Mouse (Mus musculus) heart, embryonic 12.5 days (tissue): Measurements from ENCODE around the gene Rap1gap2. TPM values are rescaled to one million over a fixed set of nuclear protein-coding genes. Genes with fewer than 3 reads are reported as not detected.

Source experiments
- ATAC-seq: fragments of 200-750 bp; cut with Nextera tagmentation; 2 replicates; pipeline ENCODE4 v1.8.0; 2017; ENCODE audit warnings: moderate TSS enrichment, moderate library complexity; ENCODE audit not compliant: insufficient number of reproducible peaks, low FRiP score
- H3K27ac ChIP-seq: fragments of 300-500 bp; sonication (generic); 2 replicates; pipeline ENCODE4 v1.5.1; 2016; ENCODE audit warnings: mild to moderate bottlenecking, moderate library complexity; ENCODE audit not compliant: poor library complexity, severe bottlenecking
- H3K27me3 ChIP-seq: fragments of 300-500 bp; sonication (generic); replicated peaks from 2 replicates; pipeline ENCODE4 v1.6.1; 2016; ENCODE audit warnings: mild to moderate bottlenecking, moderate library complexity
- H3K36me3 ChIP-seq: fragments of 300-500 bp; sonication (generic); 2 replicates; pipeline ENCODE4 v1.6.1; 2016; ENCODE audit warnings: mild to moderate bottlenecking, moderate library complexity
- H3K4me1 ChIP-seq: fragments of 300-500 bp; sonication (generic); replicated peaks from 2 replicates; pipeline ENCODE4 v1.6.1; 2016; ENCODE audit warnings: mild to moderate bottlenecking
- H3K4me2 ChIP-seq: fragments of 300-500 bp; sonication (generic); 2 replicates; pipeline ENCODE4 v1.6.1; 2016; ENCODE audit warnings: mild to moderate bottlenecking, moderate library complexity
- H3K4me3 ChIP-seq: fragments of 300-500 bp; sonication (generic); 2 replicates; pipeline ENCODE4 v1.5.1; 2016; ENCODE audit warnings: mild to moderate bottlenecking
- H3K9ac ChIP-seq: fragments of 300-500 bp; sonication (generic); 2 replicates; pipeline ENCODE4 v1.6.1; 2016; ENCODE audit warnings: mild to moderate bottlenecking, moderate library complexity
- H3K9me3 ChIP-seq: fragments of 300-500 bp; sonication (generic); replicated peaks from 2 replicates; pipeline ENCODE4 v1.6.1; 2016; ENCODE audit warnings: mild to moderate bottlenecking, moderate library complexity
- WGBS: fragments of 180-500 bp; shearing (Covaris S2); methylation state at CpG from one replicate; pipeline ENCODE4 v1.1.7; 2016; 5-methylcytosine and 5-hydroxymethylcytosine counted together
- polyA plus RNA-seq: library from polyadenylated mRNA; unstranded; fragments of >200 nt; fragmentation: Nextera tagmentation; extraction: Ambion mirVana; gene quantifications from 2 replicates; pipeline ENCODE4 v1.2.1, GENCODE M21; 2016

Rap1gap2 gene
- polyA plus RNA-seq, 1 experiment from 2014 or later, result 9.3 TPM

- Histone ChIP-seq H3K36me3 (no peaks in the 10 kb centered on the region), H3K9me3 (no peaks in the 10 kb centered on the region), H3K4me1 (peaks cover 37% of the 10 kb centered on the region), H3K9ac (no peak overlapping the region), H3K27ac (peak overlapping the region; percentile 13; the same call in 1 of the 2 replicates), H3K4me2 (no peak overlapping the region), H3K4me3 (no peak overlapping the region), H3K27me3 (no peaks in the 10 kb centered on the region)
- peak; percentile 45; the same call in 1 of the 2 replicates for ATAC-seq
- 53% methylated on average over 9 of the region's 9 CpGs for WGBS
Observed at GRCm38 (mm10) chr11:74555716-74556374, 54.9 kb downstream of the Rap1gap2 start.

GRCm38 (mm10) chr11:74554683-74555341 lies 55.9 kb downstream of the Rap1gap2 start:
- Histone ChIP-seq H3K9ac (no peak overlapping the region), H3K36me3 (no peaks in the 10 kb centered on the region), H3K27me3 (no peaks in the 10 kb centered on the region), H3K27ac (no peak overlapping the region), H3K4me3 (no peak overlapping the region), H3K4me1 (peaks cover 43% of the 10 kb centered on the region), H3K4me2 (no peak overlapping the region), H3K9me3 (no peaks in the 10 kb centered on the region)
- ATAC-seq, result no peak
- WGBS, result 68% methylated on average over 15 of the region's 15 CpGs

- H3K27me3 ChIP-seq, result no peaks in the 10 kb centered on the region
- no peak overlapping the region for H3K9ac ChIP-seq
- H3K9me3 ChIP-seq, result no peaks in the 10 kb centered on the region
- H3K27ac ChIP-seq, result no peak overlapping the region
- WGBS, result 67% methylated on average over 6 of the region's 6 CpGs
- peaks cover 48% of the 10 kb centered on the region for H3K4me1 ChIP-seq
- ATAC-seq, result no peak
- no peak overlapping the region for H3K4me2 ChIP-seq
- no peak overlapping the region for H3K4me3 ChIP-seq
- H3K36me3 ChIP-seq, result no peaks in the 10 kb centered on the region
Observed at GRCm38 (mm10) chr11:74551568-74551967, 59.1 kb downstream of the Rap1gap2 start.

GRCm38 (mm10) chr11:74550615-74551102 lies 60.1 kb downstream of the Rap1gap2 start:
- 50% methylated on average over 5 of the region's 5 CpGs for WGBS
- Histone ChIP-seq H3K4me3 (no peak overlapping the region), H3K9me3 (no peaks in the 10 kb centered on the region), H3K4me1 (peaks cover 41% of the 10 kb centered on the region), H3K36me3 (no peaks in the 10 kb centered on the region), H3K4me2 (no peak overlapping the region), H3K9ac (no peak overlapping the region), H3K27ac (no peak overlapping the region), H3K27me3 (no peaks in the 10 kb centered on the region)
- ATAC-seq, result 0 out of 2 replicates have a peak, but pooled peaks have one; percentile 4

GRCm38 (mm10) chr11:74548781-74549382 lies 61.8 kb downstream of the Rap1gap2 start:
- Histone ChIP-seq H3K36me3 (no peaks in the 10 kb centered on the region), H3K4me2 (no peak overlapping the region), H3K9ac (0 out of 2 replicates have a peak overlapping the region, but pooled peaks have one; percentile 41), H3K4me3 (no peak overlapping the region), H3K27ac (no peak overlapping the region), H3K4me1 (peaks cover 28% of the 10 kb centered on the region), H3K9me3 (no peaks in the 10 kb centered on the region), H3K27me3 (no peaks in the 10 kb centered on the region)
- WGBS, result 25% methylated on average over 7 of the region's 7 CpGs
- ATAC-seq, result no peak

- H3K4me1 ChIP-seq, result peaks cover 28% of the 10 kb centered on the region
- WGBS, result 1% methylated on average over 16 of the region's 16 CpGs
- peak overlapping the region; percentile 41 for H3K4me3 ChIP-seq
- H3K4me2 ChIP-seq, result peak overlapping the region; percentile 86
- H3K9ac ChIP-seq, result peak overlapping the region; percentile 19; the same call in 1 of the 2 replicates
- ATAC-seq, result peak; percentile 85
- no peaks in the 10 kb centered on the region for H3K9me3 ChIP-seq
- H3K36me3 ChIP-seq, result no peaks in the 10 kb centered on the region
- peak overlapping the region; percentile 46 for H3K27ac ChIP-seq
- H3K27me3 ChIP-seq, result no peaks in the 10 kb centered on the region
Observed at GRCm38 (mm10) chr11:74546933-74547694, 63.6 kb downstream of the Rap1gap2 start.

- Histone ChIP-seq H3K27ac (no peak overlapping the region), H3K36me3 (no peaks in the 10 kb centered on the region), H3K9me3 (no peaks in the 10 kb centered on the region), H3K4me3 (no peak overlapping the region), H3K4me1 (peaks cover 28% of the 10 kb centered on the region), H3K4me2 (no peak overlapping the region), H3K9ac (no peak overlapping the region), H3K27me3 (no peaks in the 10 kb centered on the region)
- ATAC-seq, result no peak
- WGBS, result 34% methylated on average over 4 of the region's 4 CpGs
Observed at GRCm38 (mm10) chr11:74546165-74546564, 64.5 kb downstream of the Rap1gap2 start.

GRCm38 (mm10) chr11:74545560-74545959 lies 65.2 kb downstream of the Rap1gap2 start:
- no peak overlapping the region for H3K9ac ChIP-seq
- no peak overlapping the region for H3K4me2 ChIP-seq
- H3K36me3 ChIP-seq, result no peaks in the 10 kb centered on the region
- 84% methylated on average over 2 of the region's 2 CpGs for WGBS
- H3K27me3 ChIP-seq, result no peaks in the 10 kb centered on the region
- no peak overlapping the region for H3K4me3 ChIP-seq
- H3K9me3 ChIP-seq, result no peaks in the 10 kb centered on the region
- no peak for ATAC-seq
- H3K4me1 ChIP-seq, result peaks cover 24% of the 10 kb centered on the region
- no peak overlapping the region for H3K27ac ChIP-seq

- no peak for ATAC-seq
- WGBS, result 75% methylated on average over 4 of the region's 4 CpGs
- H3K4me2 ChIP-seq, result no peak overlapping the region
Observed at GRCm38 (mm10) chr11:74537352-74537751, 73.4 kb downstream of the Rap1gap2 start.

GRCm38 (mm10) chr11:74536140-74536842 lies 74.4 kb downstream of the Rap1gap2 start:
- Histone ChIP-seq H3K36me3 (no peaks in the 10 kb centered on the region), H3K4me2 (peak overlapping the region; percentile 48), H3K9me3 (no peaks in the 10 kb centered on the region), H3K4me3 (no peak overlapping the region), H3K4me1 (peaks cover 15% of the 10 kb centered on the region; the same call in 1 of the 2 replicates), H3K27me3 (no peaks in the 10 kb centered on the region), H3K9ac (0 out of 2 replicates have a peak overlapping the region, but pooled peaks have one; percentile 11), H3K27ac (no peak overlapping the region)
- ATAC-seq, result no peak
- 41% methylated on average over 14 of the region's 14 CpGs for WGBS

More at GRCm38 (mm10) chr11:74537352-74537751, 73.4 kb downstream of the Rap1gap2 start:
- Histone ChIP-seq H3K9ac (no peak overlapping the region), H3K4me3 (no peak overlapping the region), H3K27ac (no peak overlapping the region), H3K9me3 (no peaks in the 10 kb centered on the region), H3K4me1 (peaks cover 8% of the 10 kb centered on the region; the same call in 1 of the 2 replicates), H3K36me3 (no peaks in the 10 kb centered on the region), H3K27me3 (no peaks in the 10 kb centered on the region)
